In genomic region chr5:90478886-90479285, GRCm38 (mm10) we compare ENCODE assay signal across 27 mouse cellular contexts. TPM values are rescaled to one million over a fixed set of nuclear protein-coding genes. Genes with fewer than 3 reads are reported as not detected.
"Had no signal": no experiment of that assay in that cellular context is flagged by ENCODE, and none has a peak within 500 bp of the region (broad histone marks: within the 10 kb centered on the region; RNA-seq: fewer than 3 reads in every experiment).

No protein-coding gene starts in this region.

- DNase-seq: kidney, adult 11 months; kidney, adult 8-10 months; kidney, postnatal 14 days; kidney, postnatal 4 days; layer of hippocampus, adult 9-11 months; lung, adult 2 months; midbrain, embryonic 14.5 days; right cerebral cortex, postnatal 4 days; thymus, adult 18-20 months; thymus, postnatal 36 days had no signal

- H3K9me3 ChIP-seq: intestine, embryonic 15.5 days; limb, embryonic 10.5 days; limb, embryonic 13.5 days; liver, embryonic 12.5 days; liver, embryonic 15.5 days had no signal

- H3K9ac ChIP-seq: intestine, embryonic 15.5 days; limb, embryonic 13.5 days; liver, embryonic 12.5 days; liver, embryonic 15.5 days had no signal

- H3K36me3 ChIP-seq: intestine, embryonic 15.5 days; limb, embryonic 10.5 days; limb, embryonic 13.5 days; liver, embryonic 12.5 days; liver, embryonic 15.5 days had no signal

- H3K4me2 ChIP-seq: intestine, embryonic 15.5 days; limb, embryonic 13.5 days; liver, embryonic 12.5 days; liver, embryonic 15.5 days; midbrain, embryonic 11.5 days had no signal

- H3K4me1 ChIP-seq: intestine, embryonic 15.5 days; limb, embryonic 13.5 days; liver, embryonic 12.5 days; liver, embryonic 15.5 days had no signal

- ATAC-seq: intestine, embryonic 15.5 days; liver, embryonic 12.5 days had no signal

- H3K4me3 ChIP-seq: intestine, embryonic 15.5 days; limb, embryonic 10.5 days; limb, embryonic 13.5 days; liver, embryonic 12.5 days; liver, embryonic 15.5 days had no signal

- H3K27me3 ChIP-seq: intestine, embryonic 15.5 days; limb, embryonic 13.5 days; liver, embryonic 12.5 days; liver, embryonic 15.5 days had no signal

- H3K27ac ChIP-seq: intestine, embryonic 15.5 days; limb, embryonic 10.5 days; limb, embryonic 13.5 days; liver, embryonic 12.5 days; liver, embryonic 15.5 days; macrophage had no signal

RNA-seq across cellular contexts. Expression of gene Afp, which starts 11.7 kb away (rescaled TPM):
- total RNA-seq: layer of hippocampus, adult 18-20 months; layer of hippocampus, postnatal 25 days; left cerebral cortex, adult 18-20 months; left cerebral cortex, postnatal 25 days; megakaryocyte-erythroid progenitor cell, adult 5-6 weeks; midbrain, postnatal 0 days had no signal
- polyA plus RNA-seq: midbrain, embryonic 11.5 days; midbrain, embryonic 14.5 days had no signal

RNA-seq across cellular contexts. Expression of gene Alb, which starts 18.2 kb away (rescaled TPM):
- total RNA-seq: layer of hippocampus, adult 18-20 months; layer of hippocampus, postnatal 25 days; left cerebral cortex, adult 18-20 months; left cerebral cortex, postnatal 25 days; megakaryocyte-erythroid progenitor cell, adult 5-6 weeks had no signal
- polyA plus RNA-seq: limb, embryonic 10.5 days; macrophage; midbrain, embryonic 11.5 days; midbrain, embryonic 14.5 days had no signal

RNA-seq across cellular contexts. Expression of gene Afm, which starts 39.8 kb away (rescaled TPM):
- total RNA-seq: layer of hippocampus, adult 18-20 months; layer of hippocampus, postnatal 25 days; left cerebral cortex, adult 18-20 months; left cerebral cortex, postnatal 25 days; megakaryocyte-erythroid progenitor cell, adult 5-6 weeks; midbrain, postnatal 0 days had no signal
- polyA plus RNA-seq: limb, embryonic 10.5 days; limb, embryonic 13.5 days; lung, adult 2 months; lung, embryonic 16.5 days; macrophage; midbrain, embryonic 11.5 days; midbrain, embryonic 14.5 days; midbrain, postnatal 0 days; neural tube, embryonic 11.5 days; neural tube, embryonic 14.5 days; urinary bladder, adult 2 months had no signal
